Mouse (Mus musculus) ES-E14 (cell line): Measurements from ENCODE around the gene Ptprm.

ENCODE experiments used
- HCFC1 ChIP-seq: IDR thresholded peaks from 2 replicates; pipeline ENCODE4 v1.6.1; 2012; ENCODE audit warnings: low read length, inconsistent platforms, borderline replicate concordance; ENCODE audit not compliant: insufficient read depth
- MAFK ChIP-seq: IDR thresholded peaks from 2 replicates; pipeline ENCODE4 v1.6.1; 2014; ENCODE audit warnings: mild to moderate bottlenecking, low read depth, low read length, inconsistent platforms; ENCODE audit not compliant: insufficient read depth

DNA sequence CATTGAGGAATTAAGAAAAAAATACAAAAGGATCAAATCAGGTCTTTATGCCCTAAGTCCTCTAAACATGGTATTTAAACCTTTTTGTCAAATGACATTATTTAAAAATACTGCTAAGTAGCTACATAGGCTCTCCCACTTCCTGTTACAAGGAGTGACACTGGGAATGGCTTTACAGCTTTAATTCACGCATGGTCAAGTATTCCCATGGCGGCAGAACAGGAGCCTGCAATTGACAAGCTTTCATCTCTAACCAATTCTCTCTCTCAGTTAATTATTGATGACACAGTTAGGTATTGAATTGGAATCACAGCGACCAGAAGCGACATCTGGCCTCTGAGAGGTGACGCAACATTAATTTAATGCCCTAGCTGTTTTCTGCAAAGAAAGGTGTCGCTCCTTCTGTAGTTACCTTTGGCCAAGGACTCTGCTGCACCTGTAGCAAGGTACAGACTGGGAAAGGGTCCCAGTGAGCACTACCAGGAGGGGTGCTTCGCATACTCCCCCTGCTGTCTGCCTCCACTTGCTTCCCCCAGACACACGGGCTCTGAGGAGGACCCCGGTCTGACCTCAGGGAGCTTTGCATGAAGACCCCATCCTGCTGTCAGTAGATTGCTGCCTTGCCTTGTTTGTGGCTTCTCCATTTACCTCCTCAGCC lies 599.9 kb downstream of the Ptprm start:
- no peak for TF ChIP-seq HCFC1
- TF ChIP-seq MAFK = no peak
